9 mouse cellular contexts compared by ENCODE assay signal in the genomic region with DNA sequence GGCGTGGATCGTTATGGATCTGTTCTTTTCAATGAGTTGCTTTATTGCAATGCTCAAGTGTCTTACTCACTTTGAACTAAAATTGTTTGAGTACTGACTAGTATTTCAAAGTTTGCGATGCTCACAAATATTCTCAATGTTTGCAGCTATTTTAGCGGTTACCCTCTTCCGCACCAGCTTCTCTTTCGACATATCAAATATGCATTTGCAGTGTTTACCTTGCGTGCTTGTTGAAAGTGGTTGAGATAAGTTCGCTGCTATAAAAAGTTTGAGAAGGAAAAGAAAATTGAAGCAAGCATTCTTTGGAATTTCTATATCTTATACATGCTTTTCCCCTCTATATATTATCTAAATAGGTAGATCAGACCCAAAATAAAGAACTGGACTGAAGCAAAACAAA.
DNase-seq lines count a peak whose midpoint lies in the region; ATAC-seq and TF ChIP-seq lines count a peak whose summit lies in the region.
"Had no signal": no experiment of that assay in that cellular context is flagged by ENCODE, and none has a peak within 500 bp of the region (broad histone marks: within the 10 kb centered on the region; RNA-seq: fewer than 3 reads in every experiment).

No protein-coding gene starts in this region.

- peaks cover 3% of the 10 kb centered on the region; the same call in 1 of the 2 replicates for H3K4me1 ChIP-seq in heart, embryonic 12.5 days (replicated peaks)
- H3K4me1 ChIP-seq in heart, adult 2 months (ENCODE audit: control insufficient read depth, insufficient read depth, low read length), result no peaks in the 10 kb centered on the region
- H3K4me1 ChIP-seq in testis, adult 2 months (ENCODE audit: control insufficient read depth, insufficient read depth, low read length), result no peaks in the 10 kb centered on the region
- peaks cover 14% of the 10 kb centered on the region for H3K4me1 ChIP-seq in midbrain, embryonic 10.5 days

- no peak overlapping the region for H3K27ac ChIP-seq in heart, embryonic 12.5 days (ENCODE audit: poor library complexity, severe bottlenecking)
- H3K27ac ChIP-seq in heart, adult 2 months, result no peak overlapping the region
- H3K27ac ChIP-seq in testis, adult 2 months (ENCODE audit: control insufficient read depth, insufficient read depth, low read depth, low read length), result no peak overlapping the region
- no peak overlapping the region; the same call in 1 of the 2 replicates for H3K27ac ChIP-seq in midbrain, embryonic 10.5 days (replicated peaks)

- H3K9me3 ChIP-seq in heart, embryonic 12.5 days (replicated peaks), result no peaks in the 10 kb centered on the region
- H3K9me3 ChIP-seq in midbrain, embryonic 10.5 days (replicated peaks), result no peaks in the 10 kb centered on the region

- no peak for TF ChIP-seq POLR2A in heart, adult 2 months (IDR thresholded peaks at IDR 0.05; ENCODE audit: insufficient read depth, low read depth, low read length)
- no peak for TF ChIP-seq POLR2A in testis, adult 2 months (IDR thresholded peaks at IDR 0.05; ENCODE audit: control insufficient read depth, low read depth, low read length)

- H3K79me2 ChIP-seq in heart, adult 2 months (replicated peaks; ENCODE audit: control insufficient read depth, insufficient read depth, low read length), result no peaks in the 10 kb centered on the region

- H3K36me3 ChIP-seq in heart, embryonic 12.5 days, result no peaks in the 10 kb centered on the region
- H3K36me3 ChIP-seq in heart, adult 2 months (ENCODE audit: control insufficient read depth, insufficient read depth, low read length), result no peaks in the 10 kb centered on the region
- H3K36me3 ChIP-seq in testis, adult 2 months (ENCODE audit: control insufficient read depth, insufficient read depth, low read length), result no peaks in the 10 kb centered on the region
- H3K36me3 ChIP-seq in midbrain, embryonic 10.5 days, result no peaks in the 10 kb centered on the region

- H3K27me3 ChIP-seq in heart, embryonic 12.5 days (replicated peaks), result no peaks in the 10 kb centered on the region
- peaks cover 3% of the 10 kb centered on the region; the same call in 1 of the 2 replicates for H3K27me3 ChIP-seq in heart, adult 2 months (ENCODE audit: control insufficient read depth, insufficient read depth, low read length)
- no peaks in the 10 kb centered on the region for H3K27me3 ChIP-seq in testis, adult 2 months (ENCODE audit: control insufficient read depth, insufficient read depth, low read length)
- H3K27me3 ChIP-seq in midbrain, embryonic 10.5 days (ENCODE audit: low read depth, poor library complexity, severe bottlenecking), result no peaks in the 10 kb centered on the region

- peak overlapping the region; percentile 40; the same call in 1 of the 2 replicates for H3K4me3 ChIP-seq in heart, embryonic 12.5 days
- no peak overlapping the region for H3K4me3 ChIP-seq in heart, adult 2 months
- H3K4me3 ChIP-seq in testis, adult 2 months (ENCODE audit: control insufficient read depth, low read depth, low read length), result peak overlapping the region; percentile 7; the same call in 1 of the 2 replicates
- peak overlapping the region; percentile 57 for H3K4me3 ChIP-seq in midbrain, embryonic 10.5 days

- DNase-seq in heart, adult 2 months, result no peak
- no peak for DNase-seq in testis, postnatal 14 days (ENCODE audit: low spot score)
- DNase-seq in midbrain, embryonic 10.5 days (ENCODE audit: low spot score), result no peak
- DNase-seq in B cell, adult 2 months, result no peak
- no peak for DNase-seq in left cerebral cortex, adult 9 months (ENCODE audit: low spot score in 2 of 2)
- no peak for DNase-seq in gastrocnemius, postnatal 10 days
- DNase-seq: spleen, adult 18-20 months had no signal

- peak overlapping the region; percentile 66 for H3K4me2 ChIP-seq in heart, embryonic 12.5 days

- TF ChIP-seq CTCF in heart, adult 2 months (IDR thresholded peaks at IDR 0.05), result no peak
- TF ChIP-seq CTCF in testis, adult 2 months (IDR thresholded peaks at IDR 0.05; ENCODE audit: control insufficient read depth, insufficient read depth, insufficient replicate concordance, low read depth, low read length), result no peak

- no peak overlapping the region for H3K9ac ChIP-seq in heart, embryonic 12.5 days
- H3K9ac ChIP-seq in heart, adult 2 months (ENCODE audit: low read depth, low read length), result no peak overlapping the region

- TF ChIP-seq EP300 in heart, adult 2 months (IDR thresholded peaks at IDR 0.05; ENCODE audit: insufficient read depth, low read depth, low read length), result no peak

- 66% methylated on average over 8 of the region's 8 CpGs for WGBS in heart, embryonic 12.5 days
- 62% methylated on average over 8 of the region's 8 CpGs for WGBS in heart, adult 2 months
- 72% methylated on average over 8 of the region's 8 CpGs for WGBS in midbrain, embryonic 10.5 days

- no peak for ATAC-seq in heart, embryonic 12.5 days (ENCODE audit: insufficient number of reproducible peaks, low FRiP score)

- intact Hi-C loops in heart, adult 2 months (cut with DNase I), result no loop called here
